Mouse (Mus musculus) adrenal gland (tissue): Measurements from ENCODE around the gene Dmrtc2.

Experiments used
- intact Hi-C: fragments of 180-260 bp; cut with DNase I; formaldehyde crosslinking; loops from one replicate; pipeline ENCODE4 v1.15.1; 2025

The Dmrtc2 gene

GRCm38 (mm10) chr7:24901114-24901513 lies 31.3 kb downstream of the Dmrtc2 start:
- intact Hi-C loops: no loop called here

- intact Hi-C loops: no loop called here
Measured at GRCm38 (mm10) chr7:24901842-24902241, 32.0 kb downstream of the Dmrtc2 start.

GRCm38 (mm10) chr7:24902264-24902629 lies 32.4 kb downstream of the Dmrtc2 start:
- intact Hi-C loops: no loop called here

GRCm38 (mm10) chr7:24902630-24903443 lies 33.0 kb downstream of the Dmrtc2 start, which contains the start of gene Arhgef1:
TSS of gene Arhgef1 (plus strand) at chr7:24902912.
- intact Hi-C loops: no loop called here

- intact Hi-C loops: no loop called here
Measured at GRCm38 (mm10) chr7:24903444-24903825, 33.6 kb downstream of the Dmrtc2 start.

- intact Hi-C loops: loop anchor here (2.0 kb wide), 1 partner anchor 13 kb away; no protein-coding TSS in a partner anchor
Measured at GRCm38 (mm10) chr7:24904070-24904483, 34.2 kb downstream of the Dmrtc2 start.

- intact Hi-C loops: loop anchor here (2.0 kb wide), 1 partner anchor 14 kb away; no protein-coding TSS in a partner anchor
Measured at GRCm38 (mm10) chr7:24904936-24905335, 35.1 kb downstream of the Dmrtc2 start.

GRCm38 (mm10) chr7:24906551-24906950 lies 36.7 kb downstream of the Dmrtc2 start:
- intact Hi-C loops: no loop called here

GRCm38 (mm10) chr7:24907211-24907748 lies 37.4 kb downstream of the Dmrtc2 start:
- intact Hi-C loops: no loop called here

- intact Hi-C loops: no loop called here
Measured at GRCm38 (mm10) chr7:24912480-24912879, 42.6 kb downstream of the Dmrtc2 start.

- intact Hi-C loops: no loop called here
Measured at GRCm38 (mm10) chr7:24918763-24919323, 49.0 kb downstream of the Dmrtc2 start.

GRCm38 (mm10) chr7:24919728-24920127 lies 49.9 kb downstream of the Dmrtc2 start:
- intact Hi-C loops: no loop called here
